Mouse (Mus musculus): ENCODE results near the gene Pou2f1. TPM values are rescaled to one million over a fixed set of nuclear protein-coding genes. Genes with fewer than 3 reads are reported as not detected.

The Pou2f1 gene
- polyA plus RNA-seq, 1 experiment from 2014 or later, result 14.7 TPM

DNA sequence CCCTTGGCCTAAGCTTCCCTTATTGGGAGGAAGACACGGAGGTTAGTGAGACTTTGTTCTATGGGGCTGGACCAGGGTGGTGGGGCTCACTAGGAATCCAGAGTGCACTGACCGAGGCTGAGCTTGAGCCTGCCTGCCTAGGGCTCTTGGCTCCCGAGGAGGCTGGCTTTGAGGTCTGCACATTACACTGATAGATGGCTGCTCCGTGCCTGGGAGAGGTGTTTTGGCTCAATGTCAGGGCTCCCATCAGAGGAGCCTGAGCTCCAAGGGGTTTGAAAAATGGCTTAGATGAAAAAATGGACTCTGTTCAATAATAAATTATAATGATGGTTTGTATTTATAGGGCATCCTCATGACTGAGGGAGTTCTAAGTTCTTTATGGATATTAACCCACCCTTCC lies 169.2 kb downstream of the Pou2f1 start:
- peak; percentile 66 for ATAC-seq (ENCODE audit: low FRiP score)
- whole genome bisulfite sequencing, result 11% methylated on average over 4 of the region's 4 CpGs
- H3K27me3 ChIP-seq (replicated peaks), result no peaks in the 10 kb centered on the region
- no peak overlapping the region for H3K9ac ChIP-seq (replicated peaks)
- H3K4me2 ChIP-seq, result no peak overlapping the region
- H3K4me1 ChIP-seq, result peaks cover 49% of the 10 kb centered on the region
- H3K9me3 ChIP-seq (replicated peaks), result no peaks in the 10 kb centered on the region
- no peak overlapping the region for H3K4me3 ChIP-seq (replicated peaks)
- H3K36me3 ChIP-seq, result no peaks in the 10 kb centered on the region
- H3K27ac ChIP-seq (replicated peaks), result peak overlapping the region; percentile 46

DNA sequence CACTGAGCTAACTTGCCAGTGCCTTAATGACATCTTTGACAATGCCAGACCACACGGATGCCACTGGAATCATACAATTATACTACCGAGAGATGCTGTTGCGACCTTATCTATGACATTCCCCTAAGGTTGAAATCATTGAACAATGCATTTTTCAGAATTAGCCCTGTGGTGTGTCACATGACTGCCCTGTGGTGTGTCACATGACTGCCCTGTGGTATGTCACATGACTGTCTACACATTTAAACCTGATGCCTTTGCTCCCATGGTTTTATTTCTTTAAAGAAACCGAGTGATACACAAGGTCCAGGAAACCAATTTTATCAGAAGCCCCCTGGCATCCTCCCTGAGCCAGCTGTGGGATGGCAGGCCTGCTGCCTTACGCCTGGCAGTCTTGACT lies 172.6 kb downstream of the Pou2f1 start:
- no peak overlapping the region for H3K4me2 ChIP-seq
- no peaks in the 10 kb centered on the region for H3K36me3 ChIP-seq
- 89% methylated on average over 5 of the region's 5 CpGs for WGBS
- no peak for ATAC-seq (ENCODE audit: low FRiP score)
- H3K9ac ChIP-seq (replicated peaks), result no peak overlapping the region
- no peaks in the 10 kb centered on the region for H3K9me3 ChIP-seq (replicated peaks)
- no peaks in the 10 kb centered on the region; the same call in 1 of the 2 replicates for H3K27me3 ChIP-seq (replicated peaks)
- H3K4me1 ChIP-seq, result peaks cover 20% of the 10 kb centered on the region
- no peak overlapping the region for H3K4me3 ChIP-seq (replicated peaks)
- H3K27ac ChIP-seq (replicated peaks), result no peak overlapping the region

GRCm38 (mm10) chr1:165828615-165829014 lies 173.9 kb downstream of the Pou2f1 start:
- Histone ChIP-seq H3K4me1 (peaks cover 8% of the 10 kb centered on the region), H3K9me3 (replicated peaks) (no peaks in the 10 kb centered on the region), H3K27me3 (replicated peaks) (no peaks in the 10 kb centered on the region; the same call in 1 of the 2 replicates), H3K4me2 (no peak overlapping the region), H3K27ac (replicated peaks) (no peak overlapping the region), H3K36me3 (no peaks in the 10 kb centered on the region), H3K4me3 (replicated peaks) (no peak overlapping the region), H3K9ac (replicated peaks) (no peak overlapping the region)
- WGBS, result 91% methylated on average over 6 of the region's 6 CpGs
- ATAC-seq (ENCODE audit: low FRiP score), result no peak

DNA sequence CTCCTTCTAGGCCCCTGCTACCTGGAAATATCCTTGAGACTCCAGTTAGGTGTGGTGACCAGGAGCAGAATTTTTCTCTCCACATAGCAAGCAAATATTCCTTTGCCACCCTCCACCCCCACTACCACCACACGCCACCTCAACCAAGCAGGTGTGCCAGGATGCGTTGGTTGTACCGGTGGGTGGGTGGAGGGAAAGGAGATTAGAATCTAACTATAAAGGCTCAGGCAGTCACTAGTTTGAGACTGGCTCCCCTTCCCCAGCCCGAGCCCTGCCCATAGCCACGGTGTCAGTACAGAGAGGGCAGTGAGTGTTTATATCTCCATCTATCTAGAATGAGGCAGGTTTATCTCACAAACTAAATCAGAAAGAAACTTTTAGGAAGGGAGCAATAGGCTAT lies 174.3 kb downstream of the Pou2f1 start:
- no peak for ATAC-seq (ENCODE audit: low FRiP score)
- WGBS, result 87% methylated on average over 5 of the region's 5 CpGs
- peaks cover 4% of the 10 kb centered on the region for H3K4me1 ChIP-seq
- no peaks in the 10 kb centered on the region for H3K9me3 ChIP-seq (replicated peaks)
- H3K27ac ChIP-seq (replicated peaks), result no peak overlapping the region
- no peak overlapping the region for H3K4me3 ChIP-seq (replicated peaks)
- no peak overlapping the region for H3K9ac ChIP-seq (replicated peaks)
- H3K27me3 ChIP-seq (replicated peaks), result peaks cover 3% of the 10 kb centered on the region; the same call in 1 of the 2 replicates
- H3K36me3 ChIP-seq, result no peaks in the 10 kb centered on the region
- H3K4me2 ChIP-seq, result no peak overlapping the region

GRCm38 (mm10) chr1:165822031-165822430 lies 180.4 kb downstream of the Pou2f1 start:
- ATAC-seq (ENCODE audit: low FRiP score), result no peak
- H3K27ac ChIP-seq (replicated peaks), result no peak overlapping the region
- H3K9ac ChIP-seq (replicated peaks), result no peak overlapping the region
- H3K9me3 ChIP-seq (replicated peaks), result no peaks in the 10 kb centered on the region
- no peaks in the 10 kb centered on the region for H3K36me3 ChIP-seq
- peaks cover 3% of the 10 kb centered on the region; the same call in 1 of the 2 replicates for H3K4me1 ChIP-seq
- WGBS, result 95% methylated on average over 2 of the region's 2 CpGs
- no peak overlapping the region for H3K4me2 ChIP-seq
- H3K4me3 ChIP-seq (replicated peaks), result no peak overlapping the region
- H3K27me3 ChIP-seq (replicated peaks), result peaks cover 31% of the 10 kb centered on the region

GRCm38 (mm10) chr1:165819147-165819546 lies 183.3 kb downstream of the Pou2f1 start:
- Histone ChIP-seq H3K36me3 (no peaks in the 10 kb centered on the region), H3K27me3 (replicated peaks) (peaks cover 44% of the 10 kb centered on the region), H3K4me3 (replicated peaks) (no peak overlapping the region), H3K4me1 (peaks cover 11% of the 10 kb centered on the region), H3K9me3 (replicated peaks) (no peaks in the 10 kb centered on the region), H3K9ac (replicated peaks) (no peak overlapping the region), H3K27ac (replicated peaks) (no peak overlapping the region), H3K4me2 (no peak overlapping the region)
- ATAC-seq (ENCODE audit: low FRiP score), result no peak
- WGBS, result 78% methylated on average over 4 of the region's 4 CpGs

DNA sequence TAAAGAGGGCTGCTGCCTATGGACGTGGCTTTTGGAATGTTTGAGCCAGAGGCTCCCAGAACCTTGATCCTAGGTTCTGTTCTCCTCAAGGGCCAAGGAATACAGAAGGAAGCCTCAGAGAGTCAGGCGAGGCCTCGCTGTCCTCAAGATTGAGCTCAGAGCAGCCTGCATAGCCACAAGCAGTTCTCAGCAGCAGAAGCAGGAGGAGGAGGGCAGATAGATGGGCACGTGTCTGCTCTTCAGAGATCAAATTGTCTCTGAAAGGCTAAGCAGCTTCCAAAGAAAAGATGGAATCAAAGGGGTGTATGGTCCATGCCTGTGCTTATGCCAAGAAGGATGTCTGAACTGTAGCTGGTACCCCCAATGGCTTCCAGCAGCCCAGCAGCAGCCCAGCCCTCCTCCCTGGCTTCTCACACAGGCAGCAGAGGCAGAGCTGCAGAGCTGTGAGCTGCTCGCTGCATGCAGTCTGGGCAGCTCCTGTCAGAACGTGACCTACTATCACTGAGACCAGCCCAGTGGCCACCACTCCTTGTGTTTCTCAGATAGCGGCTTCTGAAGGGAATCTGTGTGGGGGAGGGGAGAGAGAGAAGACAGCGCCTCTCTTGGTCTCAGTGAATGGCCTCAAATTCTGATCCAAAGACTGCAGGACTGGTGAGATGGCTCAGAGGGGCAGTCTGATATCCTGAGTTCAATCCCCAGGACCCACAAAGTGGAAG lies 184.2 kb downstream of the Pou2f1 start:
- Histone ChIP-seq H3K9me3 (replicated peaks) (no peaks in the 10 kb centered on the region), H3K27me3 (replicated peaks) (peaks cover 42% of the 10 kb centered on the region), H3K4me3 (replicated peaks) (no peak overlapping the region), H3K4me1 (peaks cover 17% of the 10 kb centered on the region), H3K4me2 (no peak overlapping the region), H3K9ac (replicated peaks) (no peak overlapping the region), H3K27ac (replicated peaks) (no peak overlapping the region), H3K36me3 (no peaks in the 10 kb centered on the region)
- 42% methylated on average over 8 of the region's 8 CpGs for WGBS
- ATAC-seq (ENCODE audit: low FRiP score), result 0 out of 2 replicates have a peak, but pooled peaks have one; percentile 39

GRCm38 (mm10) chr1:165817264-165817663 lies 185.2 kb downstream of the Pou2f1 start:
- H3K4me2 ChIP-seq, result no peak overlapping the region
- H3K9ac ChIP-seq (replicated peaks), result no peak overlapping the region
- H3K9me3 ChIP-seq (replicated peaks), result no peaks in the 10 kb centered on the region
- no peak for ATAC-seq (ENCODE audit: low FRiP score)
- peaks cover 41% of the 10 kb centered on the region for H3K27me3 ChIP-seq (replicated peaks)
- 62% methylated on average over 9 of the region's 9 CpGs for WGBS
- H3K36me3 ChIP-seq, result no peaks in the 10 kb centered on the region
- peaks cover 17% of the 10 kb centered on the region for H3K4me1 ChIP-seq
- H3K4me3 ChIP-seq (replicated peaks), result no peak overlapping the region
- no peak overlapping the region for H3K27ac ChIP-seq (replicated peaks)

- peaks cover 44% of the 10 kb centered on the region for H3K27me3 ChIP-seq (replicated peaks)
- H3K4me3 ChIP-seq (replicated peaks), result no peak overlapping the region
- H3K4me1 ChIP-seq, result peaks cover 17% of the 10 kb centered on the region
- H3K9ac ChIP-seq (replicated peaks), result no peak overlapping the region
- no peak for ATAC-seq (ENCODE audit: low FRiP score)
- H3K27ac ChIP-seq (replicated peaks), result no peak overlapping the region
- no peak overlapping the region for H3K4me2 ChIP-seq
- no peaks in the 10 kb centered on the region for H3K36me3 ChIP-seq
- H3K9me3 ChIP-seq (replicated peaks), result no peaks in the 10 kb centered on the region
- WGBS, result 88% methylated on average over 9 of the region's 9 CpGs
Observed at GRCm38 (mm10) chr1:165816391-165816790, 186.1 kb downstream of the Pou2f1 start.

Other genes starting within 250 kb of the Pou2f1 start
- 45.7 and 47.1 TPM in 2 replicates for gene Creg1, start 238.9 kb downstream of the Pou2f1 start, polyA plus RNA-seq (2015; fragmentation: Nextera tagmentation; extraction: Ambion mirVana)
- gene Cd247, start 214.0 kb downstream of the Pou2f1 start, polyA plus RNA-seq (2015; fragmentation: Nextera tagmentation; extraction: Ambion mirVana), result 0.70 and 7.6 TPM in 2 replicates
- 1.00 and 1.5 TPM in 2 replicates for gene Dusp27, start 125.2 kb upstream of the Pou2f1 start, polyA plus RNA-seq (2015; fragmentation: Nextera tagmentation; extraction: Ambion mirVana)
- 5.2 TPM in 1 of 2 replicates, not detected in the other for gene Gpa33, start 127.6 kb upstream of the Pou2f1 start, polyA plus RNA-seq (2015; fragmentation: Nextera tagmentation; extraction: Ambion mirVana)
- 0.22 TPM in 1 of 2 replicates, not detected in the other for gene Mael, start 236.1 kb upstream of the Pou2f1 start, polyA plus RNA-seq (2015; fragmentation: Nextera tagmentation; extraction: Ambion mirVana)